Mouse (Mus musculus): ENCODE data around the gene Ovol2. TPM values are rescaled to one million over a fixed set of nuclear protein-coding genes. Genes with fewer than 3 reads are reported as not detected.

The Ovol2 gene
- total and polyA plus RNA-seq, 3 experiments, result not detected

DNA sequence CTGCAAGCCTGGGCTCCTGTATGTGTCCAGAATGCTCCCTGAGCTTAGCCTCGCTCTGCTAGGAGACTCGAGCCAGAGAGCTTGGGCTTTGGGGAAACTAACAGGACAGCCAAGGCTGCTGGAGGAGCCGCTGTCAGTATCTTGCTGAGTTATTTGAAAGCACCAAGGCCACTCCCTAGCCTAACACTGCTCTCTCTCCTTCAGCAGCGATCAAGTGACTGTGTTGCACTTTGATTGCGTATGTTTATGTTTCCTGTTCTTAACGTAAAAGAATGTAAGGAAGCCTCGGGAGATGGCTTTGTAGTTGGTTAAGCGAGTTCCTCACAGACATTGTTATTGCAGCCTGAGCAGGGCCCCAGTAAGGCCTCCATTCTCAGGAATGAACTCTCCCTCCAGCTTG is 57.2 kb downstream of the Ovol2 start:
- in situ Hi-C loops (cut with MboI; ENCODE audit: low pct_ligation_motif_present, low pct_unique_long_range_greater_than_20kb, low sequenced_read_pairs) (no loop called here), dilution Hi-C loops (cut with MboI; ENCODE audit: extremely low pct_ligation_motif_present, extremely low pct_unique_long_range_greater_than_20kb, low sequenced_read_pairs) (no loop called here)
- H3K27me3 ChIP-seq (replicated peaks), result no peaks in the 10 kb centered on the region
- no peak overlapping the region for H3K4me3 ChIP-seq (replicated peaks in 1 of 3; ENCODE audit: low read depth in 2 of 3, low read length in 2 of 3, poor library complexity in 1 of 3)
- no peak overlapping the region for H3K27ac ChIP-seq (ENCODE audit: insufficient read depth, low read depth)
- peaks cover 2 to 32% of the 10 kb centered on the region in 2 experiments for H3K4me1 ChIP-seq (ENCODE audit: control insufficient read depth in 1 of 2, insufficient read depth in 2 of 2)
- no peaks in the 10 kb centered on the region for H3K9me3 ChIP-seq (replicated peaks; ENCODE audit: low read length)
- H3K9ac ChIP-seq (ENCODE audit: insufficient read depth, low read depth), result no peak overlapping the region
- H3K79me2 ChIP-seq (replicated peaks; ENCODE audit: control insufficient read depth, extremely low read depth, insufficient read depth, poor library complexity, severe bottlenecking), result peaks cover 34% of the 10 kb centered on the region
- no peak overlapping the region for H3K4me2 ChIP-seq (ENCODE audit: insufficient read depth, low read depth, poor library complexity, severe bottlenecking)
- TF ChIP-seq ZMIZ1 (IDR thresholded peaks at IDR 0.05; ENCODE audit: low read depth, low read length) (no peak), USF1 (IDR thresholded peaks at IDR 0.05; ENCODE audit: low read depth, low read length) (no peak), CHD2 (IDR thresholded peaks at IDR 0.05; ENCODE audit: low read length) (no peak), CTCF (conservative IDR thresholded peaks at IDR 0.05 in 1 of 2, IDR thresholded peaks at IDR 0.05 in 1 of 2; ENCODE audit: low read depth in 2 of 2, low read length in 2 of 2) (no peak), E2F4 (IDR thresholded peaks at IDR 0.05; ENCODE audit: insufficient replicate concordance, low read depth, low read length) (no peak), SIN3A (IDR thresholded peaks at IDR 0.05; ENCODE audit: low read length) (no peak)
- no peak for DNase-seq (ENCODE audit: extremely low read depth)
- peaks cover 25 to 51% of the 10 kb centered on the region in 2 experiments for H3K36me3 ChIP-seq (replicated peaks in 1 of 2; ENCODE audit: control insufficient read depth in 1 of 2, insufficient read depth in 1 of 2, low read length in 1 of 2)

DNA sequence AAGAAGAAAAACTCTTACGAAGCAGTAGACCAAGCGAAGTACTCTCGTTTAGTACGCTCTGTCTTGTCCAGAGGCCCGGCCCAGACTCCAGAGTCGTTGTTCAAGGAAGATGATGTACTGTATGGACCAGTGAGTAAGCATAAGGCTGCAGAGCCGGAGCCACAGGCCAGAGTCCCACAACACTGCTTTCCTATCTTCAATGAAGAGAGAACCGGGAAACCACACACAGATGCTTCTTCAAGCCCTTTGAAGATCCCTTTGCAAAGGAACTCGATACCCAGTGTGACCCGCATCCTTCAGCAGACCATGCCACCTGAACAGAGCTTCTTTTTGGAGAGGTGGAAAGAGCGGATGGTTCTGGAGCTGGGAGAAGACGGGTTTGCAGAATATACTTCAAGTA is 59.9 kb downstream of the Ovol2 start:
- no peaks in the 10 kb centered on the region for H3K9me3 ChIP-seq (replicated peaks; ENCODE audit: low read length)
- H3K4me2 ChIP-seq (ENCODE audit: insufficient read depth, low read depth, poor library complexity, severe bottlenecking), result peak overlapping the region; percentile 74
- TF ChIP-seq TCF12 (IDR thresholded peaks at IDR 0.05; ENCODE audit: low read depth, low read length), result no peak
- TF ChIP-seq E2F4 (IDR thresholded peaks at IDR 0.05; ENCODE audit: insufficient replicate concordance, low read depth, low read length), result no peak
- TF ChIP-seq CTCF (conservative IDR thresholded peaks at IDR 0.05 in 1 of 2, IDR thresholded peaks at IDR 0.05 in 1 of 2; ENCODE audit: low read depth in 2 of 2, low read length in 2 of 2), result no peak
- no peak for TF ChIP-seq USF1 (IDR thresholded peaks at IDR 0.05; ENCODE audit: low read depth, low read length)
- TF ChIP-seq JUND (conservative IDR thresholded peaks at IDR 0.05; ENCODE audit: low read depth, low read length), result no peak
- no peak for TF ChIP-seq SMC3 (IDR thresholded peaks at IDR 0.05; ENCODE audit: low read depth, low read length)
- TF ChIP-seq MAZ (IDR thresholded peaks at IDR 0.05; ENCODE audit: low read depth, low read length), result no peak
- TF ChIP-seq PAX5 (IDR thresholded peaks at IDR 0.05; ENCODE audit: low read length), result no peak
- TF ChIP-seq UBTF (IDR thresholded peaks at IDR 0.05; ENCODE audit: low read depth, low read length), result no peak
- TF ChIP-seq MYC (IDR thresholded peaks at IDR 0.05; ENCODE audit: low read depth, low read length), result no peak
- TF ChIP-seq MAX (IDR thresholded peaks at IDR 0.05; ENCODE audit: low read length), result peak; percentile 53
- 0 out of 2 replicates have a peak, but pooled peaks have one; percentile 23 for TF ChIP-seq KAT2A (IDR thresholded peaks at IDR 0.05; ENCODE audit: insufficient replicate concordance, low read length)
- no peak for TF ChIP-seq ZC3H11A (IDR thresholded peaks at IDR 0.05; ENCODE audit: low read depth, low read length)
- 0 out of 2 replicates have a peak, but pooled peaks have one; percentile 52 for TF ChIP-seq SIN3A (IDR thresholded peaks at IDR 0.05; ENCODE audit: low read length)
- TF ChIP-seq RCOR1 (conservative IDR thresholded peaks at IDR 0.05; ENCODE audit: low read depth, low read length), result no peak
- TF ChIP-seq MEF2A (IDR thresholded peaks at IDR 0.05; ENCODE audit: borderline replicate concordance, low read depth, low read length), result no peak
- no peak for TF ChIP-seq MXI1 (IDR thresholded peaks at IDR 0.05; ENCODE audit: low read depth, low read length)
- no peak for TF ChIP-seq HCFC1 (IDR thresholded peaks at IDR 0.05; ENCODE audit: low read depth, low read length)
- no peak for TF ChIP-seq ZNF384 (IDR thresholded peaks at IDR 0.05; ENCODE audit: low read depth, low read length)
- TF ChIP-seq ZMIZ1 (IDR thresholded peaks at IDR 0.05; ENCODE audit: low read depth, low read length), result no peak
- TF ChIP-seq POLR2AphosphoS2 (IDR thresholded peaks at IDR 0.05; ENCODE audit: low read depth, low read length), result no peak
- TF ChIP-seq NRF1 (IDR thresholded peaks at IDR 0.05; ENCODE audit: low read depth, low read length), result no peak
- peak; percentile 10; the same call in 1 of the 2 replicates for TF ChIP-seq POLR2A (IDR thresholded peaks at IDR 0.05; ENCODE audit: low read depth, low read length)
- TF ChIP-seq RAD21 (IDR thresholded peaks at IDR 0.05; ENCODE audit: low read depth, low read length), result no peak
- TF ChIP-seq MAFK (IDR thresholded peaks at IDR 0.05; ENCODE audit: insufficient replicate concordance, low read length), result no peak
- TF ChIP-seq CHD1 (IDR thresholded peaks at IDR 0.05; ENCODE audit: low read depth, low read length), result no peak
- 0 out of 2 replicates have a peak, but pooled peaks have one; percentile 21 for TF ChIP-seq EP300 (IDR thresholded peaks at IDR 0.05; ENCODE audit: low read length)
- H3K27me3 ChIP-seq (replicated peaks), result no peaks in the 10 kb centered on the region
- peaks cover 8 to 43% of the 10 kb centered on the region in 2 experiments for H3K36me3 ChIP-seq (replicated peaks in 1 of 2; ENCODE audit: control insufficient read depth in 1 of 2, insufficient read depth in 1 of 2, low read length in 1 of 2)
- dilution Hi-C loops (cut with MboI; ENCODE audit: extremely low pct_ligation_motif_present, extremely low pct_unique_long_range_greater_than_20kb, low sequenced_read_pairs), result no loop called here
- no peak for DNase-seq (ENCODE audit: extremely low read depth)
- H3K4me3 ChIP-seq (replicated peaks in 1 of 3; ENCODE audit: low read depth in 2 of 3, low read length in 2 of 3, poor library complexity in 1 of 3), result peak overlapping the region; percentile 21 to 83 (median 65)
- H3K27ac ChIP-seq (ENCODE audit: insufficient read depth, low read depth), result peak overlapping the region; percentile 36; the same call in 1 of the 2 replicates
- peak overlapping the region; percentile 93 for H3K9ac ChIP-seq (ENCODE audit: insufficient read depth, low read depth)
- peaks cover 2 to 31% of the 10 kb centered on the region in 2 experiments for H3K4me1 ChIP-seq (ENCODE audit: control insufficient read depth in 1 of 2, insufficient read depth in 2 of 2)
- in situ Hi-C loops (cut with MboI; ENCODE audit: low pct_ligation_motif_present, low pct_unique_long_range_greater_than_20kb, low sequenced_read_pairs), result no loop called here
- peaks cover 60% of the 10 kb centered on the region for H3K79me2 ChIP-seq (replicated peaks; ENCODE audit: control insufficient read depth, extremely low read depth, insufficient read depth, poor library complexity, severe bottlenecking)

All from CH12.LX (cell line).